Mouse (Mus musculus) right cerebral cortex, postnatal 10 days (tissue): ENCODE data around the gene Nrxn2.

Experiments
- DNase-seq, 2 experiments: peaks; one replicate each; pipeline ENCODE4 v3.0.0; 2021; ENCODE audit warnings: low spot score in 2 of 2

Nrxn2 gene

GRCm38 (mm10) chr19:6418233-6418879, at the start of gene Nrxn2:
TSS of gene Nrxn2 (plus strand) at chr19:6418731.
- DNase-seq: peak; percentile 97 to 98

- DNase-seq: no peak
Measured at GRCm38 (mm10) chr19:6370175-6370574, 48.4 kb upstream of the Nrxn2 start.

GRCm38 (mm10) chr19:6372433-6372832, 46.1 kb upstream of the Nrxn2 start:
- no peak for DNase-seq

- DNase-seq: peak; percentile 84 to 90
Measured at GRCm38 (mm10) chr19:6373539-6374400, 44.8 kb upstream of the Nrxn2 start.

DNA sequence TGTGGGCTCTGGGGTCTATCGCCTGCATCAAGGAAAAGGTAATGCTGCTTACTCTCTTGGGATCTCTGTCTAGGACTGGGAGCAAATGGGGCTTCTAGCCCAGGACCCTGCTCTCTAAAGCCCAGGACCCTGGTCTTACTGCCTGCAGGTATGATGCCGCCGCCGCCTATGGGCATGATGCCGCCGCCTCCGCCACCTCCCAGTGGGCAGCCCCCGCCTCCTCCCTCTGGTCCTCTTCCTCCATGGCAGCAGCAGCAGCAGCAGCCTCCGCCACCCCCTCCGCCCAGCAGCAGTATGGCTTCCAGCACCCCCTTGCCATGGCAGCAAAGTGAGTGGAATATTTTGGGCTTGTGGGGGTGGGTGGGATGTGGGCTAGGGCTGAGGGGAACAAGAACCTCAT, 44.0 kb upstream of the Nrxn2 start:
- no peak for DNase-seq

GRCm38 (mm10) chr19:6375423-6376254, 42.9 kb upstream of the Nrxn2 start:
- no peak for DNase-seq

- peak in 1 of 2 experiments; percentile 63 for DNase-seq
Measured at GRCm38 (mm10) chr19:6376255-6376564, 42.3 kb upstream of the Nrxn2 start.

DNA sequence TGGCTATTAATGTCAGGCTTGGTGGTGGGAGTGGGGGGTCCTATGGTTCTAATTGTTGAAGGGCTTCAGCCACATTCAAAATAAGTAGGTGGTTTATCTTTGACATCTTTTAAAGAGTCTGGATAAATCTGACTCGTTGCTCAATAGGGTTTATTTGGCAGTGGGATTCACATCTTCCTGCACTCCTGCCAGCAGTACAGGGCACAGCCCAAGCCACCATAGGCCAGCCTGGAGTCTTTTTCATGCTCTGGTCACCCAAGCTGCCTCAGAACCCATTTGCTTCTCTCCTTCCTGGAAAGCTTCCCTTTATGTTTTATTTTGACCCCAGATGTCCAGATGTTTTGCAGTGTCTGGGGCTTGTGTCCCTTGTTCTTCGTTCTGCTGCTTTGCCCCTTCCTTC, 41.9 kb upstream of the Nrxn2 start:
- DNase-seq: no peak

- DNase-seq: no peak
Measured at GRCm38 (mm10) chr19:6377327-6378040, 41.0 kb upstream of the Nrxn2 start.

GRCm38 (mm10) chr19:6380411-6381166, 37.9 kb upstream of the Nrxn2 start:
- DNase-seq: no peak

DNA sequence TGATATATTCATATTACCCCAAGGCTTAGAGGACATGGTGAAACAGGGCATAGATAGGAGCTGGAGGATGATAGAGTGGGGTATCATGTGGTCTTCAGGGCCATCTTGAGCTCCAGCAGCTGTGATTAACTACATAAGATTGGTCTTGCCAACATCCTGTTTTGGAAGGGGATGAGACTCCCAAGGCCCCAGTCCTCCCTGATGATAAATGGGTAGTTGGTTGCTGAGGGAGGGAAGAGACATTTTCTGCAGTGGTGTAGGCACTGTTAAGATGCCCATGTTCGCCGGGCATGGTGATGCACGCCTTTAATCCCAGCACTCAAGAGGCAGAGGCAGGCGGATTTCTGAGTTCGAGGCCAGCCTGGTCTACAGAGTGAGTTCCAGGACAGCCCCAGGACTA, 37.3 kb upstream of the Nrxn2 start:
- DNase-seq: no peak

DNA sequence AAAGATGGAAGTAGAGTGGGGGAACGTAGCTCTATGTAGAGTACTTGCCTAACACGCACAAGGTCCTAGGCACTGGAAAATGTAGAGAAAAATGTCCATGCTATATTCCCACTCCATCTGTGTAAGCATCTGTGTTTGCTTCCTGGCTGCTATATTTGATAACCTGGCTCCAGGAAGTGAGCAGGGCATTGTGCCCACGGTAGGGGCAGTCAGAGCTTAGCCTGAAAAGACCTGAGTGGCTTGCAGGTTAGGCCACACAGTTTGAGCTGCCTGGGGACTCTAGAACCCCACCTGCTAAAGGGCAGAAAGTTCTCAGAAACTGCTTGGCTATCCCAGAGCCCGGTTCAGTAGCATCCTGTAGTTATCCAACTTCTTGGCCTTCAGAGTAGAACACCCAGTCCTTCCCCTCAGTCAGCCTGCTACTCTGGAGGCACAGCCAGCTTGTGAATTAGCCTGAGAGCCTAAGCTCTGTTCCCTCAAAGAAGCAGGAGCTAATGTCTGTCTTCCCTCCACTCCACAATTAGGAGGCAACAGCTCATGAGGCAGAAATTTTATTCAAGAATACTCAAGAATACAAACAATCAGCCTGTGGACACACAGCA, 36.1 kb upstream of the Nrxn2 start:
- no peak for DNase-seq

GRCm38 (mm10) chr19:6383470-6383869, 35.1 kb upstream of the Nrxn2 start:
- no peak for DNase-seq

GRCm38 (mm10) chr19:6384128-6384527, 34.4 kb upstream of the Nrxn2 start, which contains the start of gene Pygm:
TSS of gene Pygm (plus strand) at chr19:6384399.
- DNase-seq: peak; percentile 79 to 80

DNA sequence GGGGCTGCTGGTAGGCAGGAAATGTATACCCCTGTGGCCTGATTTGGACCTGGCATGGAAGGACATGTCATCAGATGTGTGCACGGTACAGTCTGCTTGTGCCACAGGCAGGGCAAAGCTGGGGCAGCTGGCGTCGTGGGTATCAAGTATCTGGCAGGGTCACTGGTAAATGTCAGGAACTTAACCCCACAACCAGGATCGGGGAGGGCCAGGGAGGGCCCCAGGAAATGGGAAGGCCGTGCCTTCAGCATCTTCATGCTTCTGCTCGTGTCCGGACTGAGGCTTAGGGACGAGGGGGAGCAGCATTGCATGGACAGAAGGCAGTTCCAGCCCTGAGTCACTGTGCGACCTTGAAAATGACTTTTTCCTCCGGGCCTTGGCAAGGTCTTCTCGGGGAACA, 33.6 kb upstream of the Nrxn2 start:
- DNase-seq: no peak

DNA sequence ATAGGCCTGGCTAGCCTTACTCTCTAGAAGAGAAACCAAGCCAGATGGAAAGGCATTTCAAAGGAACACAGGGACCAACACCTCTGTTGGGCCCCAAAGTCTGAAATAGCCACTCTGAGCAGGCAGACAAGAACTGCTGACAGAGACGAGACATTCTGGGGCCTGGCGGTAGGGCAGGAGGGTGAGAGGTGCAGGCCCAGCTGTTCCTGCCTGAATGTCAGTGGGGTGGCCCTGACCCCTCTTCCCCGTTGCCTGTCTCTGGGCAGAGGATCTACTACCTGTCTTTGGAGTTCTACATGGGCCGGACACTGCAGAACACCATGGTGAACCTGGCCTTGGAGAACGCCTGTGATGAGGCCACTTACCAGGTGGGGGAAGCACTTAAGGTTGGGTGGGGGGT, 33.1 kb upstream of the Nrxn2 start:
- DNase-seq: no peak

GRCm38 (mm10) chr19:6385821-6386220, 32.7 kb upstream of the Nrxn2 start:
- no peak for DNase-seq

GRCm38 (mm10) chr19:6386234-6386633, 32.3 kb upstream of the Nrxn2 start:
- DNase-seq: no peak

- no peak for DNase-seq
Measured at GRCm38 (mm10) chr19:6388006-6388405, 30.5 kb upstream of the Nrxn2 start.

GRCm38 (mm10) chr19:6389803-6390202, 28.7 kb upstream of the Nrxn2 start:
- DNase-seq: no peak

DNA sequence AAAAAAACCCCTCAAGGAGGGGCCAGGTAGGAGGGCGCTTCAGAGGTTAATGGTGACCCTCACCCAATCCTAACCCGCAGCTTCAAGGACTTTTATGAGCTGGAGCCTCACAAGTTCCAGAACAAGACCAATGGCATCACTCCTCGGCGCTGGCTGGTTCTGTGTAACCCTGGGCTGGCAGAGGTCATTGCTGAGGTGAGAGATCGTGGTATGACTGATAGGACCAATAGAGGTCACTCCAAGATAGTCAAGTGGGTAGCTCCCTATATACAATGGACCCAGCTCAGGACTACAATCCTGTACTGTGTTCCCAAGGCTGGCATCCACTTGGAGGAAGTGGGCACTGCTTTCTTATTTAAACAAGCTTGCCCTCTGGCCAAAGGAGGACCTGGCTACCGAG, 28.3 kb upstream of the Nrxn2 start:
- no peak for DNase-seq
